Mouse (Mus musculus): ENCODE results near the gene Zbtb16.

- TF ChIP-seq CTCF (conservative IDR thresholded peaks at IDR 0.05; ENCODE audit: low read length) (no peak), NANOG (IDR thresholded peaks at IDR 0.05; ENCODE audit: borderline replicate concordance, low read length) (no peak), POU5F1 (IDR thresholded peaks at IDR 0.05; ENCODE audit: borderline replicate concordance, low read length) (no peak)
Measured at GRCm38 (mm10) chr9:48751900-48752299, 84.1 kb downstream of the Zbtb16 start.
